Mouse (Mus musculus) urinary bladder, postnatal 10 days (tissue): ENCODE measurements around the gene Arhgap23.
A peak's percentile ranks its signal among the peaks of the same experiment; 100 is the strongest.

Experiments
- DNase-seq: peaks from one replicate; pipeline ENCODE4 v3.0.0; 2022; ENCODE audit warnings: low spot score

The Arhgap23 gene

GRCm38 (mm10) chr11:97406094-97406951 lies 9.0 kb upstream of the Arhgap23 start:
- DNase-seq = no peak

GRCm38 (mm10) chr11:97407456-97407855 lies 7.9 kb upstream of the Arhgap23 start:
- DNase-seq = no peak

GRCm38 (mm10) chr11:97408171-97408570 lies 7.2 kb upstream of the Arhgap23 start:
- no peak for DNase-seq

- no peak for DNase-seq
These were observed 4.4 kb upstream of the Arhgap23 start for GRCm38 (mm10) chr11:97410958-97411357.

GRCm38 (mm10) chr11:97412117-97412516 lies 3.2 kb upstream of the Arhgap23 start:
- no peak for DNase-seq

- DNase-seq = no peak
These were observed 2.5 kb upstream of the Arhgap23 start for GRCm38 (mm10) chr11:97412808-97413347.

DNA sequence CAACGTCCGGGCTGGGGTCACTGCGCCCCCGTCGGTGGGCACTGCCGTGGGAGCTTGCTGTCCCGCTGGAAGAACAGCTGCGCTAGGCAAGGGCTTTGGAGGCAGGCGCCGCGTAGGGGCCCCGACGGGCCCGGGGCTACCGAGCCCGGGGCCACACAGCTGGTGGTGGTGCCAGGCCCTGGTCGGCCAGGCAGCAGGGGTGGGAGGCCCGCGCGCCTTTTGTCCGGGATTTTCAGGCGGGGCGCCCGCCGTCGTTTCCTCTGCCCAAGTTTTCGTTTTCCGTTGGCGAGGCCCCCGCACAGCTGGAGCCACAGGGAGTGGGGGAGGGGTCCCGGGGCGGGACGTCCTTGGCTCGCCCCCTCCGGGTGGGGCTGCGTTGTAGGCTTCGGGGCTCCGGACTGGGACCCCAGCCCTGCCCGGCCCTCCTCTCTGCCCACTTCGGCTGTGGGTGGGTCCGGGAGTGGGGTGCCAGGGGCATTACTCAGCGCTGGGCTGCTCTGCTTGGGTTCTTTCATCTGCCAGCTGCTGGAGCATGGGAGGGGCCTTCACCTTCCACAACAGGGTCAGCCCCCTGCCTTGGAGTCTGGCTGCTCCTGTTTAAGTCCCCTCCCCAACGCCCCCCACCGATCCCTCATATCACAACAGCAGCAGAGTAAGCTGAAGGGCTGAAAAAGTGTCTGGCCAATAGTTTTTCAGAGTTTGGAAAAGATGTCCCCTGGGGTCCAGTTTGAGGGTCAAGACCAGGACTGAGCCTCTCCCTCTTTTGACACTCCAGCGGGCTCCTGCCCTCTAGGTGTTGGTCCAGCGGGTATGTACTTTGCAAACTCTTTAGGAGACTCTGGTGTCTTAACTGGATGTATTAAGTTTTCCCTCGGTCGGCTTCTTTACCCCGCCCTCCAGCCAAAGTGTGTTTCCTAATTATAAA lies 641 bp downstream of the Arhgap23 start:
- no peak for DNase-seq

GRCm38 (mm10) chr11:97416637-97417035 lies 1.3 kb downstream of the Arhgap23 start:
- DNase-seq = no peak

DNA sequence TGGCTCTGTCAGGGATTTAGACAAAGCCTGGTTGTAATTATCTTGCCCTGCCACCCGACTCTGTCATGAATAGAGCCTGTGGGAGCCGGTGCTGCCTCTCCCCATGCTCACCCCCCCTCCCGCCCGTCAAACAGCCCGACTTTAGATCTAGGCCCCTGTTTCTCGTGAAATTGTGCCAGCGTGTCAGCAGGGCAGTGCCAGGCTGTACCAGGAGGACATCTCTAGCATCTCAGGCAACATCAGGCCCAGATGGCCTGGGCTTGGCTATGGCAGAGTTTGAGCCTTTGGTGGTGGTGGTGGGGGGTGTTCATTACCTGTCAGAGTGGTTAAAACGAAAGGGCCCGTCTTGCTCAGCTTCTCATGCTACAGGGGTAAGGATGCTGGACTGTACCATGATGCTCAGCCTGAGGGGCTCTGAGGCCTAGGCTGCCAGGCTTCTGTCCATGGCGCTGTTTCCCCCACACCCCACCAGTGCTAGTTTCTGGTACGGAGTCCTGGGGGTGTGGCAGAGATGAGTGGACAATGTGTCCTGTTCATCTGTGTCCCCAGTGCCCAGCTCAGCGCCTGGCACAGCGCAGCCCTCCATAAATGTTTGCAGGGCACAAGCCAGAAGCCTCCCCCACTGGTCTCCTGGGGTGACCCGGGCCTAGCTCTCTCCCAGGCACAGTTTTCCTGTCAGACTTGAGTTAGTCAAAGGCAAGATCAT lies 3.7 kb downstream of the Arhgap23 start:
- no peak for DNase-seq

- no peak for DNase-seq
These were observed 4.2 kb downstream of the Arhgap23 start for GRCm38 (mm10) chr11:97419540-97419900.

DNA sequence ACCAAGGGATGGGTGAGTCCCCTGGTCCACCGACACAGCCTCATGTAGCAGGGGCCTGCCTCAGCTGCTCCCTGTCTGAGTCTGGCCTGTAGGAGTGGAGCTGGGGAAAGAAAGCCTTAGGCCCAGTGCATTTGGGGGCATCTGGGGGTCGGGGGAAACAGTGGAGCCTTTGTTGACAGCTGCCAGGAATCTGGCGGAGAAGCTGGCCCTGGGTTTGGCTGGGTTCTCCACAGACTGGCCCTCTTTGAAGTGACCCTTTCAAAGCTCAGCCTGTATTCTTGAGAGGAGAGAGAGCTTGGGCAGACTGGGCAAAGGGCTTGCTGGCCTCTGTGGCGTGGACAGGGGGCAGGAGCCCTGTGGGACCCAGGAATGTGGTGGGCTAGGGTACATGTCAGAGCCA lies 7.2 kb downstream of the Arhgap23 start:
- DNase-seq = no peak

DNA sequence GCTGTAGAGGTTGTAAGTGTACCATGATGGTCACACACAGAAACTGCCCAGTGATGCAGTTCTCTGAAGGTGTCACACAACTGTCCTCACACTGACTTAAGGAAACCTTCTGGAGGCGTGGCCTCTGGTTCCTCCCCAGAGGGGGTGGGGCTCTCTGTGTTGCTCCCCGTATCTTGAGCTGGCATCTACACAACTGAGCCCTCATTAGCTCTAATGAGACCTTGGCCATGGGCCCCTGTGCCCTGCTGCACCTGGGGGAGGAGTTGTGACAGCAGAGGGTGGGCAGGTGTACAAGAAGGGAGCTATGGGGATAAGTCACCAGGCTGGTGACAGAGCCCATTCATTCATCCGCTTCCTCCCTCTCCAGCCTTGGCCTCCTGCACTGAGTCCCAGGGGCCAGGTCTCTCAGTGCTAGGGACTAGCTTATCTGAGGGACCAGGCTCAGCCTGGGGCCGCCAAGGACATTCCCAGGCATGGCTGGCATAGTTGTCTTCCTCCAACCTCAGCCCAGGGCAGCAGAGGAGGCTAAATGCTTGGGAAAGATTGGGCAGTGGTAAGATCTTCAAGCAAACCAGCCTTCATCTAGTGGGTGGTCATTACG lies 8.9 kb downstream of the Arhgap23 start:
- DNase-seq = no peak

- no peak for DNase-seq
These were observed 9.5 kb downstream of the Arhgap23 start for GRCm38 (mm10) chr11:97424802-97425201.

GRCm38 (mm10) chr11:97427794-97428725 lies 12.7 kb downstream of the Arhgap23 start:
- no peak for DNase-seq

DNA sequence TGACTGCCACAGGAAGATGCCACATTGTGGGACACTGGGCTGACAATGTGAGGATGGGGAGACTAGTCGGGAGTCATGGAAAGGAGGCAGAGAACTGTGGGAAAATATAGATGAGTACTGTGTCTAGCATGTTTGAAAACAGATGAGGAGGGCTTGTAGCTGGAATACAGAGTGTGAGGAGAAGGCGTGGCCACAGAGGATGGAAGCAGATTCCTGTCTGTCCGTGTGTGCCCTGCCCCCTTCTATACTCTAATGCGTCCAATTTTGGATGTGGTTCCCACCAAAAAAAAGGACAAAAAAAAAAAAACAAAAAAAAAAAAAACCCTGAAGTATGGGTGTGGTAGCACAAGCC lies 13.4 kb downstream of the Arhgap23 start:
- no peak for DNase-seq

DNA sequence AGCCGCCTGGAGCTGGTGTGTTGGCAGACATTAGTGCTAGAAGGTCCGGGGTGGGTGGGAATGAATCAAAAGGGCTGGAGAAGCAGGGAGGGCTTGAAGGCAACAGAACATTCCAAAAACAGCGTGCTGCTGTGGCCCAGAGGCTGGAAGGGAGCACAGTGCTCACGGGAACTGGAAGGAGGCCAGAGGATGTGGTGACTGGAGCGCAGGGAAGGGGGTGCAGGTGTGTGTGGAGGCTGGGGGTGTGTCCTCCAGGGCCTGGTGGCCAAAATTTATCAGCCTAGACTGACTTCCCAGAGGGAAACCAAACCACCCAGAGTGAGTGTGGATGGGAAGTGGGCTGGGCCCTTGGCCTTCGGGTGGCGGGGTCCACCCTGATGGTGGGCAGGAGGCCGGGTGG lies 14.3 kb downstream of the Arhgap23 start:
- DNase-seq = no peak

DNA sequence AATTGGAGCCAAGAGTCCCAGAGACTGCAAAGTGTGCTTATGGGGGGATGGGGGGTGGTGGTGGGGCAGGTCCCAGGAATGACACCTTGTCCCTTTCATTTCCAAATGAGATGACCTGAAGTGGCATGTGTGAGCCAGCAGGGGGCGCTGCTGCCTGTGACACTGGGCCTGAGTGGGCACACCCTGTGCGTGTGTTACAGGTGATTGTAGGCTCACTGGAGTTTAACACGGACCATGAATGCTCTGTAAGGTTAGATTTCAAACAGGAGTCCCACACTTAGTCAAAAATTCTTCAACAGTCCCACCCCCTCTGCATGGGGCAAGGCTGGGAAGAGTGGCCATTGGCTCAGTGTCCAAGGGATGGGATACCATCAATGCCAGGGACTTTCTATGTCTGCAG lies 16.7 kb downstream of the Arhgap23 start:
- no peak for DNase-seq

- DNase-seq = no peak
These were observed 17.7 kb downstream of the Arhgap23 start for GRCm38 (mm10) chr11:97432983-97433539.

DNA sequence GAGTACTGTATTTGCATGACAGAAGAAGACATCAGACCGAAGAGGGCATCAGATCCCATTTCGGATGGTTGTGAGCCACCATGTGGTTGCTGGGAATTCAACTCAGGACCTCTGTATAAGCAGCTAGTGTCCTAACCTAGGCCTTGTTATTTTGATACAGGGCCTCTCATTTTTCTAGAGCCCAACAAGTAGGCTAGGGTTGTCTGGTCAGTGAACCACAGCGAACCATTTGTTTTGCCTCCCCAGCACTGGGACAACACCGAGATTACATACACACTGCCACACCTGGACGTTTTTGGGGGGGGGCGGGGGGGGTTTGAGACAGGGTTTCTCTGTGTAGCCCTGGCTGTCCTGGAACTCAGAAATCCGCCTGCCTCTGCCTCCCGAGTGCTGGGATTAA lies 18.8 kb downstream of the Arhgap23 start:
- no peak for DNase-seq

- peak; percentile 39 for DNase-seq
These were observed 19.5 kb downstream of the Arhgap23 start for GRCm38 (mm10) chr11:97434704-97435454.
